Mouse (Mus musculus) MEL (cell line): ENCODE results near the gene 1600014C10Rik. TPM values are rescaled to one million over a fixed set of nuclear protein-coding genes. Genes with fewer than 3 reads are reported as not detected.
A peak's percentile ranks its signal among the peaks of the same experiment; 100 is the strongest.

Experiments
- DNase-seq: peaks from one replicate; pipeline ENCODE4 v3.0.0; 2011; ENCODE audit warnings: low read depth, low spot score
- H3K27ac ChIP-seq: 2 replicates; pipeline ENCODE4 v1.5.1; 2012; ENCODE audit warnings: low read depth, mild to moderate bottlenecking, control low read depth, low read length, moderate library complexity; ENCODE audit not compliant: control insufficient read depth
- H3K27me3 ChIP-seq, 2 experiments: fragments of 150-350 bp in 1 of 2; sonication (generic) in 1 of 2; 2 replicates each; pipeline ENCODE4 v1.6.1; 2012; ENCODE audit warnings: low read length in 2 of 2, mild to moderate bottlenecking in 2 of 2, improper control_type of control experiment in 1 of 2, moderate library complexity in 1 of 2; ENCODE audit not compliant: insufficient read depth in 2 of 2, control insufficient read depth in 1 of 2
- H3K36me3 ChIP-seq, 2 experiments: 2 replicates each; pipeline ENCODE4 v1.6.1; 2012 to 2014; ENCODE audit warnings: low read length in 2 of 2, improper control_type of control experiment in 1 of 2, inconsistent platforms in 1 of 2, mild to moderate bottlenecking in 1 of 2; ENCODE audit not compliant: insufficient read depth in 2 of 2, control insufficient read depth in 1 of 2
- H3K4me1 ChIP-seq, 2 experiments: fragments of 150-350 bp in 1 of 2; sonication (generic) in 1 of 2; 2 replicates each; pipeline ENCODE4 v1.6.1; 2012; ENCODE audit warnings: low read length in 2 of 2, improper control_type of control experiment in 1 of 2, mild to moderate bottlenecking in 1 of 2; ENCODE audit not compliant: insufficient read depth in 2 of 2, control insufficient read depth in 1 of 2
- H3K4me3 ChIP-seq, 2 experiments: fragments of 150-350 bp in 1 of 2; sonication (generic) in 1 of 2; 2 replicates each; pipeline ENCODE4 v1.5.1; 2012; ENCODE audit warnings: low read depth in 2 of 2, low read length in 2 of 2, mild to moderate bottlenecking in 2 of 2, moderate library complexity in 2 of 2, control low read depth in 1 of 2, improper control_type of control experiment in 1 of 2; ENCODE audit not compliant: control insufficient read depth in 1 of 2, insufficient read depth in 1 of 2
- H3K79me2 ChIP-seq: 2 replicates; pipeline ENCODE4 v1.6.1; 2012; ENCODE audit warnings: mild to moderate bottlenecking, low read length, moderate library complexity; ENCODE audit not compliant: control insufficient read depth, poor library complexity, insufficient read depth
- H3K9ac ChIP-seq: 2 replicates; pipeline ENCODE4 v1.6.1; 2012; ENCODE audit warnings: low read depth, mild to moderate bottlenecking, control low read depth, low read length, moderate library complexity; ENCODE audit not compliant: control insufficient read depth, poor library complexity, severe bottlenecking
- H3K9me3 ChIP-seq: fragments of 150-350 bp; sonication (generic); replicated peaks from 2 replicates; pipeline ENCODE4 v1.6.1; 2012; ENCODE audit warnings: mild to moderate bottlenecking, low read length, improper control_type of control experiment, moderate library complexity; ENCODE audit not compliant: insufficient read depth
- CHD1 ChIP-seq: IDR thresholded peaks from 2 replicates; pipeline ENCODE4 v1.6.1; 2012; ENCODE audit warnings: low read depth, mild to moderate bottlenecking, inconsistent platforms, low read length, improper control_type of control experiment
- CTCF ChIP-seq, 3 experiments: IDR thresholded peaks in 2 of 3; conservative IDR thresholded peaks in 1 of 3; 2 replicates each; pipeline ENCODE4 v1.5.1; 2011 to 2012; ENCODE audit warnings: low read length in 3 of 3, low read depth in 2 of 3, mild to moderate bottlenecking in 2 of 3, improper control_type of control experiment in 1 of 3, inconsistent platforms in 1 of 3, mixed read lengths in 1 of 3, moderate library complexity in 1 of 3; ENCODE audit not compliant: control insufficient read depth in 1 of 3, insufficient read depth in 1 of 3, poor library complexity in 1 of 3, severe bottlenecking in 1 of 3
- GABPA ChIP-seq: IDR thresholded peaks from 2 replicates; pipeline ENCODE4 v1.6.1; 2012; ENCODE audit warnings: low read depth, mild to moderate bottlenecking, inconsistent platforms, low read length, improper control_type of control experiment, moderate library complexity
- JUND ChIP-seq: IDR thresholded peaks from 2 replicates; pipeline ENCODE4 v1.6.1; 2011; ENCODE audit warnings: low read depth, mild to moderate bottlenecking, improper control_type of control experiment, low read length
- MAX ChIP-seq: IDR thresholded peaks from 2 replicates; pipeline ENCODE4 v1.6.1; 2011; ENCODE audit warnings: low read length, improper control_type of control experiment
- MEF2A ChIP-seq: IDR thresholded peaks from 2 replicates; pipeline ENCODE4 v1.6.1; 2014; ENCODE audit warnings: low read depth, mild to moderate bottlenecking, inconsistent platforms, low read length, improper control_type of control experiment; ENCODE audit not compliant: poor library complexity, insufficient replicate concordance, severe bottlenecking; ENCODE audit errors: extremely low read depth
- RAD21 ChIP-seq: IDR thresholded peaks from 2 replicates; pipeline ENCODE4 v1.6.1; 2011; ENCODE audit warnings: mild to moderate bottlenecking, low read depth, low read length, improper control_type of control experiment
- SIN3A ChIP-seq: IDR thresholded peaks from 2 replicates; pipeline ENCODE4 v1.6.1; 2012; ENCODE audit warnings: low read length, improper control_type of control experiment, inconsistent platforms
- TBP ChIP-seq: IDR thresholded peaks from 2 replicates; pipeline ENCODE4 v1.8.0; 2011; ENCODE audit warnings: low read depth, low read length, improper control_type of control experiment
- USF2 ChIP-seq, 2 experiments: IDR thresholded peaks; 2 replicates each; pipeline ENCODE4 v1.6.1; 2011 to 2012; ENCODE audit warnings: improper control_type of control experiment in 2 of 2, low read length in 2 of 2, borderline replicate concordance in 1 of 2, inconsistent platforms in 1 of 2, low read depth in 1 of 2, mild to moderate bottlenecking in 1 of 2; ENCODE audit not compliant: insufficient read depth in 1 of 2
- ZKSCAN1 ChIP-seq: IDR thresholded peaks from 2 replicates; pipeline ENCODE4 v1.6.1; 2012; ENCODE audit warnings: low read depth, mild to moderate bottlenecking, inconsistent platforms, low read length, improper control_type of control experiment, moderate library complexity
- ZMIZ1 ChIP-seq: IDR thresholded peaks from 2 replicates; pipeline ENCODE4 v1.6.1; 2012; ENCODE audit warnings: low read depth, mild to moderate bottlenecking, inconsistent platforms, low read length, improper control_type of control experiment, moderate library complexity
- polyA plus RNA-seq, 2 experiments: library from polyadenylated mRNA; stranded (reverse) in 1 of 2; unstranded in 1 of 2; fragments of >175 nt in 1 of 2; fragments of >200 nt in 1 of 2; gene quantifications; 2 replicates each; pipeline versions ENCODE4 v1.2.1 to v1.2.4; 2012; ENCODE audit warnings: low replicate concordance in 2 of 2, low read depth in 1 of 2; ENCODE audit not compliant: insufficient read length in 2 of 2, insufficient read depth in 1 of 2, missing spikeins in 1 of 2
- total RNA-seq: library from RNA; depleted of rRNA; stranded (reverse); fragments of 300-350 nt; gene quantifications from 2 replicates; pipeline ENCODE4 v1.2.3, GENCODE M21; 2012

Gene 1600014C10Rik
- total and polyA plus RNA-seq, 3 experiments, result 10.2 to 14.7 TPM; not detected in 1

GRCm38 (mm10) chr7:38191571-38191970 is 8.6 kb downstream of the 1600014C10Rik start:
- no peaks in the 10 kb centered on the region for H3K4me1 ChIP-seq
- no peak overlapping the region for H3K4me3 ChIP-seq
- no peaks in the 10 kb centered on the region for H3K9me3 ChIP-seq
- H3K27ac ChIP-seq, result no peak overlapping the region
- H3K27me3 ChIP-seq, result no peaks in the 10 kb centered on the region
- H3K9ac ChIP-seq, result no peak overlapping the region
- no peaks in the 10 kb centered on the region for H3K36me3 ChIP-seq
- H3K79me2 ChIP-seq, result no peaks in the 10 kb centered on the region
- DNase-seq, result peak; percentile 44
- no peak for TF ChIP-seq RAD21
- TF ChIP-seq CTCF (IDR thresholded peaks at IDR 0.05 in 2 of 3, conservative IDR thresholded peaks at IDR 0.05 in 1 of 3; ENCODE audit: control insufficient read depth in 1 of 3, insufficient read depth in 1 of 3, low read depth in 2 of 3, low read length in 3 of 3, poor library complexity in 1 of 3, severe bottlenecking in 1 of 3), result peak; percentile 45 to 50 (median 49)
- TF ChIP-seq, all 39 proteins: peak for 1

GRCm38 (mm10) chr7:38199907-38200605 is 17.0 kb downstream of the 1600014C10Rik start:
- H3K27me3 ChIP-seq, result no peaks in the 10 kb centered on the region; a peak in 1 of 4 replicates
- no peaks in the 10 kb centered on the region for H3K9me3 ChIP-seq
- H3K36me3 ChIP-seq, result no peaks in the 10 kb centered on the region; a peak in 1 of 4 replicates
- H3K4me1 ChIP-seq, result no peaks in the 10 kb centered on the region
- TF ChIP-seq MEF2A (no peak), ZKSCAN1 (no peak), USF2 (IDR thresholded peaks at IDR 0.05; ENCODE audit: borderline replicate concordance in 1 of 2, insufficient read depth in 1 of 2, low read depth in 1 of 2, low read length in 2 of 2) (no peak), GABPA (no peak), ZMIZ1 (no peak), RAD21 (no peak), TBP (no peak), MAX (no peak), CTCF (IDR thresholded peaks at IDR 0.05 in 2 of 3, conservative IDR thresholded peaks at IDR 0.05 in 1 of 3; ENCODE audit: control insufficient read depth in 1 of 3, insufficient read depth in 1 of 3, low read depth in 2 of 3, low read length in 3 of 3, poor library complexity in 1 of 3, severe bottlenecking in 1 of 3) (no peak), JUND (no peak), CHD1 (no peak), SIN3A (no peak)
- TF ChIP-seq, all 39 proteins: peak for 0
- DNase-seq, result no peak
- Histone ChIP-seq H3K79me2 (no peaks in the 10 kb centered on the region), H3K4me3 (no peak overlapping the region), H3K9ac (no peak overlapping the region), H3K27ac (no peak overlapping the region)
